Mouse (Mus musculus) CH12.LX (cell line): ENCODE results near the gene Arsa. TPM values are rescaled to one million over a fixed set of nuclear protein-coding genes. Genes with fewer than 3 reads are reported as not detected.

Experiments used
- DNase-seq: peaks from one replicate; pipeline ENCODE4 v3.0.0-alpha.2; 2013; ENCODE audit errors: extremely low read depth
- H3K27ac ChIP-seq: 2 replicates; pipeline ENCODE4 v1.5.1; 2012; ENCODE audit warnings: low read depth, mild to moderate bottlenecking, control low read depth, moderate library complexity; ENCODE audit not compliant: insufficient read depth
- H3K27me3 ChIP-seq: replicated peaks from 2 replicates; pipeline ENCODE3; 2012; ENCODE audit warnings: inconsistent platforms
- H3K36me3 ChIP-seq, 2 experiments: replicated peaks in 1 of 2; 2 replicates each; pipeline versions ENCODE3 to v1.6.1; 2012; ENCODE audit warnings: inconsistent platforms in 1 of 2, low read length in 1 of 2, mild to moderate bottlenecking in 1 of 2, mixed read lengths in 1 of 2, moderate library complexity in 1 of 2; ENCODE audit not compliant: control insufficient read depth in 1 of 2, insufficient read depth in 1 of 2
- H3K4me1 ChIP-seq, 2 experiments: 2 replicates each; pipeline ENCODE4 v1.6.1; 2012; ENCODE audit warnings: inconsistent platforms in 1 of 2, moderate library complexity in 1 of 2; ENCODE audit not compliant: insufficient read depth in 2 of 2, control insufficient read depth in 1 of 2
- H3K4me2 ChIP-seq: 2 replicates; pipeline ENCODE4 v1.6.1; 2012; ENCODE audit warnings: low read depth, mild to moderate bottlenecking, control low read depth; ENCODE audit not compliant: poor library complexity, insufficient read depth, severe bottlenecking
- H3K4me3 ChIP-seq, 3 experiments: fragments of 150-350 bp in 1 of 3; sonication (generic) in 1 of 3; replicated peaks in 1 of 3; 2 replicates each; pipeline versions ENCODE3 to v1.5.1; 2011 to 2012; ENCODE audit warnings: low read depth in 2 of 3, low read length in 2 of 3, mild to moderate bottlenecking in 2 of 3, moderate library complexity in 2 of 3, control low read depth in 1 of 3, improper control_type of control experiment in 1 of 3, inconsistent platforms in 1 of 3, mixed read lengths in 1 of 3; ENCODE audit not compliant: poor library complexity in 1 of 3
- H3K79me2 ChIP-seq: replicated peaks from 2 replicates; pipeline ENCODE4 v1.6.1; 2012; ENCODE audit warnings: mild to moderate bottlenecking, moderate library complexity; ENCODE audit not compliant: control insufficient read depth, poor library complexity, insufficient read depth, severe bottlenecking; ENCODE audit errors: extremely low read depth
- H3K9ac ChIP-seq: 2 replicates; pipeline ENCODE4 v1.6.1; 2012; ENCODE audit warnings: low read depth, mild to moderate bottlenecking, control low read depth, moderate library complexity; ENCODE audit not compliant: insufficient read depth
- H3K9me3 ChIP-seq: replicated peaks from 2 replicates; pipeline ENCODE3; 2012; ENCODE audit warnings: low read length, inconsistent platforms, mixed read lengths
- BHLHE40 ChIP-seq: IDR thresholded peaks from 2 replicates; pipeline ENCODE4 v1.6.1; 2011; ENCODE audit warnings: mild to moderate bottlenecking, low read depth, low read length, improper control_type of control experiment
- CHD2 ChIP-seq: IDR thresholded peaks from 2 replicates; pipeline ENCODE4 v1.6.1; 2011; ENCODE audit warnings: low read length, improper control_type of control experiment
- E2F4 ChIP-seq: IDR thresholded peaks from 2 replicates; pipeline ENCODE4 v1.6.1; 2011; ENCODE audit warnings: low read depth, low read length, improper control_type of control experiment; ENCODE audit not compliant: insufficient replicate concordance
- EP300 ChIP-seq: IDR thresholded peaks from 2 replicates; pipeline ENCODE4 v1.6.1; 2011; ENCODE audit warnings: low read length, improper control_type of control experiment
- HCFC1 ChIP-seq: IDR thresholded peaks from 2 replicates; pipeline ENCODE4 v1.6.1; 2012; ENCODE audit warnings: low read depth, mild to moderate bottlenecking, inconsistent platforms, low read length, improper control_type of control experiment
- IRF4 ChIP-seq: IDR thresholded peaks from 2 replicates; pipeline ENCODE4 v1.6.1; 2014; ENCODE audit warnings: low read depth, mild to moderate bottlenecking, inconsistent platforms, low read length, improper control_type of control experiment
- JUN ChIP-seq: IDR thresholded peaks from 2 replicates; pipeline ENCODE4 v1.6.1; 2011; ENCODE audit warnings: low read depth, mild to moderate bottlenecking, low read length, improper control_type of control experiment, moderate library complexity; ENCODE audit not compliant: insufficient read depth
- JUND ChIP-seq: conservative IDR thresholded peaks from 2 replicates; pipeline ENCODE4 v1.6.1; 2011; ENCODE audit warnings: low read depth, low read length, improper control_type of control experiment
- KAT2A ChIP-seq: IDR thresholded peaks from 2 replicates; pipeline ENCODE4 v1.6.1; 2012; ENCODE audit warnings: low read length, improper control_type of control experiment, inconsistent platforms; ENCODE audit not compliant: insufficient replicate concordance
- MAFK ChIP-seq: IDR thresholded peaks from 2 replicates; pipeline ENCODE4 v1.6.1; 2011; ENCODE audit warnings: low read length, improper control_type of control experiment; ENCODE audit not compliant: insufficient replicate concordance
- MAX ChIP-seq: IDR thresholded peaks from 2 replicates; pipeline ENCODE4 v1.6.1; 2011; ENCODE audit warnings: low read length, improper control_type of control experiment
- MEF2A ChIP-seq: IDR thresholded peaks from 2 replicates; pipeline ENCODE4 v1.6.1; 2014; ENCODE audit warnings: low read depth, mild to moderate bottlenecking, inconsistent platforms, low read length, improper control_type of control experiment, borderline replicate concordance
- MXI1 ChIP-seq: IDR thresholded peaks from 2 replicates; pipeline ENCODE4 v1.6.1; 2011; ENCODE audit warnings: mild to moderate bottlenecking, low read depth, low read length, improper control_type of control experiment
- MYC ChIP-seq: IDR thresholded peaks from 2 replicates; pipeline ENCODE4 v1.6.1; 2011; ENCODE audit warnings: low read depth, mild to moderate bottlenecking, improper control_type of control experiment, low read length
- NELFE ChIP-seq: IDR thresholded peaks from 2 replicates; pipeline ENCODE4 v1.6.1; 2011; ENCODE audit warnings: low read depth, low read length, improper control_type of control experiment
- PAX5 ChIP-seq: IDR thresholded peaks from 2 replicates; pipeline ENCODE4 v1.6.1; 2012; ENCODE audit warnings: low read length, inconsistent platforms, mixed read lengths
- POLR2A ChIP-seq: IDR thresholded peaks from 2 replicates; pipeline ENCODE4 v1.6.1; 2011; ENCODE audit warnings: low read depth, mild to moderate bottlenecking, improper control_type of control experiment, low read length
- RAD21 ChIP-seq: IDR thresholded peaks from 2 replicates; pipeline ENCODE4 v1.6.1; 2011; ENCODE audit warnings: low read depth, mild to moderate bottlenecking, low read length, improper control_type of control experiment, moderate library complexity
- RCOR1 ChIP-seq: conservative IDR thresholded peaks from 2 replicates; pipeline ENCODE4 v1.6.1; 2012; ENCODE audit warnings: low read depth, mild to moderate bottlenecking, inconsistent platforms, low read length, improper control_type of control experiment
- SMC3 ChIP-seq: IDR thresholded peaks from 2 replicates; pipeline ENCODE4 v1.6.1; 2011; ENCODE audit warnings: low read depth, low read length, improper control_type of control experiment
- USF1 ChIP-seq: IDR thresholded peaks from 2 replicates; pipeline ENCODE4 v1.6.1; 2014; ENCODE audit warnings: low read depth, mild to moderate bottlenecking, inconsistent platforms, low read length, improper control_type of control experiment
- ZC3H11A ChIP-seq: IDR thresholded peaks from 2 replicates; pipeline ENCODE4 v1.6.1; 2012; ENCODE audit warnings: low read depth, mild to moderate bottlenecking, inconsistent platforms, low read length, improper control_type of control experiment
- ZKSCAN1 ChIP-seq: IDR thresholded peaks from 2 replicates; pipeline ENCODE4 v1.6.1; 2012; ENCODE audit warnings: low read depth, inconsistent platforms, low read length, improper control_type of control experiment, borderline replicate concordance
- dilution Hi-C: fragments of 300-500 bp; cut with MboI; formaldehyde crosslinking; loops from 2 replicates; pipeline ENCODE4 v1.14.3; 2020; ENCODE audit warnings: low sequenced_read_pairs; ENCODE audit not compliant: extremely low pct_unique_long_range_greater_than_20kb, extremely low pct_ligation_motif_present
- in situ Hi-C: fragments of 300-500 bp; cut with MboI; formaldehyde crosslinking; loops from 3 replicates; pipeline ENCODE4 v1.14.3; 2019; ENCODE audit warnings: low sequenced_read_pairs, low pct_ligation_motif_present, low pct_unique_long_range_greater_than_20kb, mixed read lengths
- polyA plus RNA-seq: library from polyadenylated mRNA; unstranded; fragments of >175 nt; gene quantifications from 2 replicates; pipeline ENCODE4 v1.2.1, GENCODE M21; 2012; ENCODE audit warnings: low read depth; ENCODE audit not compliant: insufficient read length
- total RNA-seq, 2 experiments: library from RNA; depleted of rRNA; stranded (reverse); fragments of 300-350 nt in 1 of 2; fragments of >200 nt in 1 of 2; gene quantifications; 2 replicates each; pipeline ENCODE4 v1.2.3; 2012 to 2014

Arsa gene
- total and polyA plus RNA-seq, 3 experiments = 9.3 to 10.3 (median 9.9) TPM

DNA sequence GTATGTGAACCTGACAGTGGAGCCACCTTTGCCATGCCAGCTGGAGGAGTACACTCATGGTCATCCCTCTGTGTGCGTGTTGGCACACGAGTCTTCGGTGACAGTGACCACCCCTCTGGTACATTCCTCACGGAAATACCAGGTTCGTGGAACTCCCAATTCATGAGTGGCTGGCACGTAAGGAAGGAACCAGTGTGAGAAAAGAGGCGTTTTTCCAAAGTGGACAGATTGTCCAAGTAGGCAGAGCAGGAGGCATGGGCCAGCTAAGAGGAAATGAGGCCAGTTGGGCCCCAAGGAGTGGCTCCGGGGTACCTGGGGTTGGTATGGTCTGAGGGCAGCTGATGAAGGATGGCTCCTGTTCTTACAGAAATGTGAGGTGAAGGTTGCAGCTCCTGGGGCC lies 48.2 kb upstream of the Arsa start:
- Histone ChIP-seq H3K27me3 (peaks cover 27% of the 10 kb centered on the region), H3K9me3 (peaks cover 3% of the 10 kb centered on the region), H3K27ac (no peak overlapping the region), H3K4me2 (no peak overlapping the region), H3K4me3 (no peak overlapping the region), H3K36me3 (no peaks in the 10 kb centered on the region), H3K9ac (no peak overlapping the region), H3K79me2 (no peaks in the 10 kb centered on the region), H3K4me1 (peaks cover 0 to 6% of the 10 kb centered on the region in 2 experiments; a peak in 2 of 4 replicates)
- dilution Hi-C loops = no loop called here
- no peak for DNase-seq
- TF ChIP-seq E2F4 = no peak
- no peak for TF ChIP-seq RAD21
- in situ Hi-C loops = no loop called here

DNA sequence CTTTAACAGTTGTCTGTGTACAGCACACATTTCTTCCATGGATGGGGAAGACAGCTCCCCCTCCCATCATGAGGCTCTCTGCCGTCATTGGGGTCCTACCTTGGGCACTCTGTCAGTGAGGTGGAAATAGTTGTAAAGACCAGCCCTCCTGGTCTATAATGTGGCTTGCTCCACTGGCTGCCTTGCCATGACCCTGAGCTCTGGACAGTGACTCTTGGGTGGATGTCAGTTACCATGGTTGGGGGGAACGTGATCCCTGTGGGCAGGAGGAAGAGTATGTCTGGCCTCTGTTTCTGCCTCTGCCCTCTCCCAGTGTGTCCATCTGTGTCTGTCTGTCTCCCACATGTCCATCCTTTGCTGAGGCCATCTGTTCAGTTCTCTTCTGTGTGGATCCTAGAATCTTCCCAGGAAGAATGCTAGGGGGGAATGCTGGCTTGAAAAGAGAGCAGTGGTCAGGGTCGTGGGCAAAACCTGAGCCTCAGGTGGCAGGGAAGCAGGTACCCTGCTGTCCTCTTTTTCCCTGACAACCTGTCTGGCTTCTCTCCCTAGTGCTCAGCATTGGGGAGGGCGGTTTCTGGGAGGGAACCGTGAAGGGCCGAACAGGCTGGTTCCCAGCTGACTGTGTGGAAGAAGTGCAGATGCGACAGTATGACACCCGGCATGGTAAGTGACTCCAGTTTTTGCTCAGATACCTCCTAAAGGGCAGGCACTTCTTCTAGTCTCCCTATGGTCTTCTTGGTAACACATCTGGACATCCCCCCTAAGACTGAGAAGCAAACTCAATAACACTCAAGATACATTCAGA lies 47.6 kb upstream of the Arsa start:
- dilution Hi-C loops = no loop called here
- DNase-seq = no peak
- Histone ChIP-seq H3K27ac (no peak overlapping the region), H3K4me1 (peaks cover 0 to 6% of the 10 kb centered on the region in 2 experiments; a peak in 2 of 4 replicates), H3K9me3 (peaks cover 3% of the 10 kb centered on the region), H3K9ac (no peak overlapping the region), H3K79me2 (no peaks in the 10 kb centered on the region), H3K4me2 (no peak overlapping the region), H3K36me3 (no peaks in the 10 kb centered on the region), H3K27me3 (peaks cover 28% of the 10 kb centered on the region), H3K4me3 (no peak overlapping the region)
- TF ChIP-seq EP300 (no peak), JUN (no peak), HCFC1 (no peak), POLR2A (no peak)
- in situ Hi-C loops = no loop called here

DNA sequence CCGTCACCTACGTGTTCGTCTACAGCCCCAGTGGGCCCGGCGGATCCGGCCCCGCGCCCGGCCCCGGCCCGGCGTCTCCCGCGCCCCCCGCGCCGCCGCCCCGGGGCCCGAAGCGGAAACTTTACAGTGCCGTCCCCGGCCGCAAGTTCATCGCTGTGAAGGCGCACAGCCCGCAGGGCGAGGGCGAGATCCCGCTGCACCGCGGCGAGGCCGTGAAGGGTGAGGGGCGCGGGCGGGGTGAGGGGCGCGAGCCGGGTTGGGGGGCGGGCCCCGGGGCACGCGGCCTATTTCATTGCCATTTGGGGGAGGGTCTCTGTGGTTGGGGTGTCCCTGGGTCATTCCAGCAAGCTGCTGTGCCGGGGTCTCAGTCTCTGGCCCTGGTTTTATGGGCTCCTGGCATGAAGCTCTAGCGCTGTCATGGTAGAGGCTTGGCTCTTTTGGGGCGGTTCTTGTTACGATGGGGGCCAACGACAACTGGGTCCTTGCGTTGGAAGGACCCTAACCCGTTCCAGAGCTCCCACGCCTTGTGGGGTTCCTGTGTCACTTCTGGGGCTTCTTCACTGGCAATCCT lies 46.9 kb upstream of the Arsa start:
- peaks cover 0 to 6% of the 10 kb centered on the region in 2 experiments; a peak in 2 of 4 replicates for H3K4me1 ChIP-seq
- no peak overlapping the region for H3K27ac ChIP-seq
- no peaks in the 10 kb centered on the region for H3K79me2 ChIP-seq
- peaks cover 30% of the 10 kb centered on the region for H3K27me3 ChIP-seq
- dilution Hi-C loops = no loop called here
- DNase-seq = no peak
- TF ChIP-seq SMC3 (no peak), NELFE (no peak), ZKSCAN1 (no peak), MYC (no peak), PAX5 (no peak), MAFK (no peak), JUND (no peak), CHD2 (no peak), MEF2A (no peak), POLR2A (no peak), IRF4 (no peak), MAX (no peak), E2F4 (no peak), RCOR1 (no peak), KAT2A (no peak), ZC3H11A (no peak), USF1 (no peak), BHLHE40 (no peak), MXI1 (no peak)
- no peak overlapping the region for H3K4me2 ChIP-seq
- H3K9me3 ChIP-seq = peaks cover 3% of the 10 kb centered on the region
- H3K4me3 ChIP-seq = no peak overlapping the region
- in situ Hi-C loops = no loop called here
- no peak overlapping the region for H3K9ac ChIP-seq
- no peaks in the 10 kb centered on the region for H3K36me3 ChIP-seq
